ENCODE assay signal across 1 mouse cellular context in the genomic region with DNA sequence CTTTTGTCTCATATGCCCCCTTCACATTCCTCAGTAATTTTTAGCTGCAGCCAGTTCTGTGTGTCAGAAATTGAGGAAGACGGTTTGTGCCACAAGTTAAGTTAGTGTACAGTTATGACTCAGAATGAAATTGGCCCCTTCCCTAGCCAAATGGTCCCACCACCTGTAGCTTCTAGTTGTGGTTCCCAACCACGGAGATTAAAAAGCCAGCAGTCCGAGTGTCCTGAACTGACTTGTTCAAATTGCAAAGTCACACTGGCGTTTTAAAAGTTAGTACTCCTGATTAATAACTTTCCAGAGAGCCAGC.
TF ChIP-seq lines count a peak whose summit lies in the region.

No protein-coding gene starts in this region.

TF ChIP-seq in CH12.LX, 34 proteins besides CTCF, POLR2A, EP300 and RAD21 (continued from another document):
- TF ChIP-seq SIN3A (IDR thresholded peaks at IDR 0.05; ENCODE audit: low read length) = 0 out of 2 replicates have a peak, but pooled peaks have one; percentile 49
- TF ChIP-seq ZKSCAN1 (IDR thresholded peaks at IDR 0.05; ENCODE audit: borderline replicate concordance, low read depth, low read length) = no peak
- no peak for TF ChIP-seq ZC3H11A (IDR thresholded peaks at IDR 0.05; ENCODE audit: low read depth, low read length)
- peak; percentile 54; the same call in 1 of the 2 replicates for TF ChIP-seq MXI1 (IDR thresholded peaks at IDR 0.05; ENCODE audit: low read depth, low read length)
- TF ChIP-seq PAX5 (IDR thresholded peaks at IDR 0.05; ENCODE audit: low read length) = no peak
- TF ChIP-seq ZMIZ1 (IDR thresholded peaks at IDR 0.05; ENCODE audit: low read depth, low read length) = no peak
- TF ChIP-seq ELF1 (IDR thresholded peaks at IDR 0.05; ENCODE audit: low read depth, low read length) = peak; percentile 24; the same call in 1 of the 2 replicates
- TF ChIP-seq HCFC1 (IDR thresholded peaks at IDR 0.05; ENCODE audit: low read depth, low read length) = no peak
- no peak for TF ChIP-seq UBTF (IDR thresholded peaks at IDR 0.05; ENCODE audit: low read depth, low read length)
